Mouse (Mus musculus) lung, postnatal 0 days (tissue): ENCODE data around the gene Klk13. TPM values are rescaled to one million over a fixed set of nuclear protein-coding genes. Genes with fewer than 3 reads are reported as not detected.

Experiments used
- ATAC-seq: fragments of 200-750 bp; cut with Nextera tagmentation; 2 replicates; pipeline ENCODE4 v1.8.0; 2017; ENCODE audit warnings: moderate library complexity
- DNase-seq: peaks from one replicate; pipeline ENCODE4 v3.0.0-alpha.2; 2016; ENCODE audit warnings: low spot score
- H3K27ac ChIP-seq: fragments of 300-500 bp; sonication (generic); 2 replicates; pipeline ENCODE4 v1.5.1; 2014; ENCODE audit warnings: antibody characterized with exemption, mild to moderate bottlenecking, low read length, mixed read lengths
- H3K27me3 ChIP-seq: fragments of 300-500 bp; sonication (generic); replicated peaks from 2 replicates; pipeline ENCODE4 v1.6.1; 2014; ENCODE audit warnings: low read length, mixed read lengths; ENCODE audit not compliant: insufficient read depth
- H3K36me3 ChIP-seq: fragments of 300-500 bp; sonication (generic); 2 replicates; pipeline ENCODE4 v1.6.1; 2014; ENCODE audit warnings: low read length, mixed read lengths; ENCODE audit not compliant: insufficient read depth
- H3K4me1 ChIP-seq: fragments of 300-500 bp; sonication (generic); 2 replicates; pipeline ENCODE4 v1.6.1; 2014; ENCODE audit warnings: antibody characterized with exemption, low read depth, low read length, mixed read lengths; ENCODE audit not compliant: insufficient read depth
- H3K4me2 ChIP-seq: fragments of 300-500 bp; sonication (generic); replicated peaks from 2 replicates; pipeline ENCODE4 v1.6.1; 2014; ENCODE audit warnings: low read depth, mild to moderate bottlenecking, low read length, moderate library complexity, mixed read lengths
- H3K4me3 ChIP-seq: fragments of 300-500 bp; sonication (generic); 2 replicates; pipeline ENCODE4 v1.5.1; 2014; ENCODE audit warnings: low read depth, low read length
- H3K9ac ChIP-seq: fragments of 300-500 bp; sonication (generic); replicated peaks from 2 replicates; pipeline ENCODE4 v1.6.1; 2014; ENCODE audit warnings: low read depth, mild to moderate bottlenecking
- H3K9me3 ChIP-seq: fragments of 300-500 bp; sonication (generic); 2 replicates; pipeline ENCODE4 v1.6.1; 2016; ENCODE audit warnings: low read length, mixed read lengths
- CTCF ChIP-seq: IDR thresholded peaks from 2 replicates; pipeline ENCODE4 v1.5.1; 2016; ENCODE audit warnings: antibody characterized with exemption, mild to moderate bottlenecking
- EP300 ChIP-seq: IDR thresholded peaks from 2 replicates; pipeline ENCODE4 v1.6.1; 2016; ENCODE audit warnings: antibody characterized with exemption, mild to moderate bottlenecking, control low read depth
- WGBS: fragments of 180-500 bp; shearing (Covaris S2); extraction: QIAGEN DNeasy Blood & Tissue Kit; methylation state at CpG from one replicate; pipeline ENCODE4 v1.1.7; 2014; 5-methylcytosine and 5-hydroxymethylcytosine counted together
- polyA plus RNA-seq: library from polyadenylated mRNA; unstranded; fragments of >200 nt; fragmentation: Nextera tagmentation; extraction: Ambion mirVana; gene quantifications from 2 replicates; pipeline ENCODE4 v1.2.1, GENCODE M21; 2015

The Klk13 gene
- polyA plus RNA-seq, 1 experiment from 2014 or later: 6.3 TPM

- H3K9ac ChIP-seq: no peak overlapping the region
- ATAC-seq: no peak
- 61% methylated on average over 6 of the region's 6 CpGs for WGBS
- no peak for DNase-seq
- no peak overlapping the region for H3K4me2 ChIP-seq
- H3K27ac ChIP-seq: no peak overlapping the region
- no peak overlapping the region for H3K4me3 ChIP-seq
- no peaks in the 10 kb centered on the region for H3K27me3 ChIP-seq
- TF ChIP-seq CTCF: no peak
- H3K36me3 ChIP-seq: no peaks in the 10 kb centered on the region
- no peaks in the 10 kb centered on the region for H3K4me1 ChIP-seq
- H3K9me3 ChIP-seq: no peaks in the 10 kb centered on the region
Measured at GRCm38 (mm10) chr7:43774802-43775201, 62.4 kb downstream of the Klk13 start.

- Histone ChIP-seq H3K4me2 (no peak overlapping the region), H3K9me3 (no peaks in the 10 kb centered on the region), H3K27ac (no peak overlapping the region), H3K27me3 (no peaks in the 10 kb centered on the region), H3K4me3 (no peak overlapping the region), H3K36me3 (no peaks in the 10 kb centered on the region), H3K9ac (no peak overlapping the region), H3K4me1 (peaks cover 2% of the 10 kb centered on the region; the same call in 1 of the 2 replicates)
- WGBS: 56% methylated on average over 7 of the region's 7 CpGs
- DNase-seq: no peak
- ATAC-seq: no peak
- TF ChIP-seq EP300: no peak
- no peak for TF ChIP-seq CTCF
Measured at GRCm38 (mm10) chr7:43775311-43776057, 63.1 kb downstream of the Klk13 start.

- no peak for ATAC-seq
- Histone ChIP-seq H3K27ac (no peak overlapping the region), H3K9me3 (no peaks in the 10 kb centered on the region), H3K4me1 (peaks cover 3% of the 10 kb centered on the region; the same call in 1 of the 2 replicates), H3K36me3 (no peaks in the 10 kb centered on the region), H3K27me3 (no peaks in the 10 kb centered on the region), H3K9ac (no peak overlapping the region), H3K4me3 (no peak overlapping the region), H3K4me2 (no peak overlapping the region)
- WGBS: 80% methylated on average over 5 of the region's 5 CpGs
- no peak for TF ChIP-seq CTCF
- TF ChIP-seq EP300: no peak
- DNase-seq: no peak
Measured at GRCm38 (mm10) chr7:43776506-43776905, 64.1 kb downstream of the Klk13 start.

Other genes starting within 250 kb of the Klk13 start
- 5.0 TPM in 2 replicates for gene Vsig10l, start 249.4 kb upstream of the Klk13 start, polyA plus RNA-seq
- 0.05 TPM in 1 of 2 replicates, not detected in the other for gene Iglon5, start 222.5 kb upstream of the Klk13 start, polyA plus RNA-seq
- gene 4931406B18Rik, start 206.6 kb upstream of the Klk13 start, polyA plus RNA-seq: not detected in 2 replicates
- 5.0 and 6.2 TPM in 2 replicates for gene Cd33, start 168.1 kb upstream of the Klk13 start, polyA plus RNA-seq
- 1.7 and 1.8 TPM in 2 replicates for gene Zfp658, start 150.3 kb upstream of the Klk13 start, polyA plus RNA-seq
- gene Zfp719, start 133.0 kb upstream of the Klk13 start, polyA plus RNA-seq: 5.7 and 6.0 TPM in 2 replicates
- 0.08 and 0.27 TPM in 2 replicates for gene Zfp819, start 105.4 kb upstream of the Klk13 start, polyA plus RNA-seq
- 0.07 and 0.08 TPM in 2 replicates for gene Ceacam18, start 77.9 kb upstream of the Klk13 start, polyA plus RNA-seq
- 3.2 and 4.0 TPM in 2 replicates for gene Siglece, start 52.4 kb upstream of the Klk13 start, polyA plus RNA-seq
- 8.5 and 9.0 TPM in 2 replicates for gene Ctu1, start 40.6 kb upstream of the Klk13 start, polyA plus RNA-seq
- gene Klk14, start 22.1 kb upstream of the Klk13 start, polyA plus RNA-seq: 0.31 and 0.39 TPM in 2 replicates
- gene Klk12, start 56.3 kb downstream of the Klk13 start, polyA plus RNA-seq: not detected in 2 replicates
- 1.2 and 1.3 TPM in 2 replicates for gene Klk11, start 62.0 kb downstream of the Klk13 start, polyA plus RNA-seq
- 2.6 and 4.2 TPM in 2 replicates for gene Klk10, start 68.5 kb downstream of the Klk13 start, polyA plus RNA-seq
- gene Klk9, start 79.3 kb downstream of the Klk13 start, polyA plus RNA-seq: 0.15 and 0.25 TPM in 2 replicates
- gene Klk8, start 85.0 kb downstream of the Klk13 start, polyA plus RNA-seq: 41.9 and 47.1 TPM in 2 replicates
- not detected in 2 replicates for gene Klk7, start 98.7 kb downstream of the Klk13 start, polyA plus RNA-seq
- not detected in 2 replicates for gene Klk6, start 111.9 kb downstream of the Klk13 start, polyA plus RNA-seq
- gene Klk5, start 129.4 kb downstream of the Klk13 start, polyA plus RNA-seq: not detected in 2 replicates
- not detected in 2 replicates for gene Klk4, start 168.6 kb downstream of the Klk13 start, polyA plus RNA-seq
- gene Klk15, start 221.2 kb downstream of the Klk13 start, polyA plus RNA-seq: not detected in 2 replicates
- not detected in 2 replicates for gene Klk1b8, start 238.1 kb downstream of the Klk13 start, polyA plus RNA-seq